8 mouse cellular contexts compared by ENCODE assay signal in the genomic region with DNA sequence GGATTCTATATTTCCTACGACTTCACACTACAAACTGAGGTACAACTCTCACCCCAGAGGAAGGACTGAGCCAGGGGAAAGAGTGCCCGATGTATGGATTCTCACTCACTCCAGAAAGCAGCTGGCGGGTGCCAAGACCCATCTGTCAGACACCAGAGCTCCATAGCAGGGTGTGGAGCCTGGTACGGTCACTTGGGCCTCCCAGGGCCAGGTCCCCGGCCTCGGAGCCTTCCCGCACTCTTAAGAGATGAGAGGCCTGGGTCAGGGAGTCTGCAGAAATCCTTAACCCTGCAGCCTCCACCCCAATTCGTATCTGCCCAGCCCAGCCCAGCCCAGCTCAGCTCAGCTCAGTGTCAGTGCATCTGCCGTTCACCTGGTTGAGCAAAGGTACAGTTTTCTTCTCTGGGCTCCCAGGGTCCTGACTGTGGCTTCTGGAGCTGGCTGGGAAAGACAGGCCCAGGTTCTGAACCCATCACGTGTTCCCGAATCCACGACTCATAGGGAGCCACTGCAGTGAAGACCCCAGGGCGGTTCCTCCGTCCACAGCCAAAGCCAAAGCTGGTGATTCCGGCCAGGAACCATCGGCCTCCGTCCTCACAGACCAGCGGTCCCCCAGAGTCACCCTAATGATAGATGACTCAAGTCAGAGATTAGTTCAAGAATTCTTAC. TPM values are rescaled to one million over a fixed set of nuclear protein-coding genes. Genes with fewer than 3 reads are reported as not detected.
DNase-seq lines count a peak whose midpoint lies in the region; ATAC-seq and TF ChIP-seq lines count a peak whose summit lies in the region.

No protein-coding gene starts in this region.

- 58% methylated on average over 18 of the region's 18 CpGs for WGBS in limb, embryonic 15.5 days
- 54% methylated on average over 18 of the region's 18 CpGs for WGBS in stomach, embryonic 16.5 days

- H3K27me3 ChIP-seq in testis, adult 2 months (ENCODE audit: control insufficient read depth, insufficient read depth, low read length), result no peaks in the 10 kb centered on the region
- H3K27me3 ChIP-seq in limb, embryonic 15.5 days, result no peaks in the 10 kb centered on the region
- no peaks in the 10 kb centered on the region for H3K27me3 ChIP-seq in stomach, embryonic 16.5 days (ENCODE audit: control insufficient read depth, insufficient read depth, low read length)

- no peak for TF ChIP-seq CTCF in testis, adult 2 months (IDR thresholded peaks at IDR 0.05; ENCODE audit: control insufficient read depth, insufficient read depth, insufficient replicate concordance, low read depth, low read length)

- peak overlapping the region; percentile 76 for H3K9ac ChIP-seq in limb, embryonic 15.5 days
- peak overlapping the region; percentile 78 for H3K9ac ChIP-seq in stomach, embryonic 16.5 days (ENCODE audit: low read length)

- peak overlapping the region; percentile 4; the same call in 1 of the 2 replicates for H3K27ac ChIP-seq in testis, adult 2 months (ENCODE audit: control insufficient read depth, insufficient read depth, low read depth, low read length)
- peak overlapping the region; percentile 88 for H3K27ac ChIP-seq in limb, embryonic 15.5 days
- peak overlapping the region; percentile 73; the same call in 1 of the 2 replicates for H3K27ac ChIP-seq in stomach, embryonic 16.5 days (ENCODE audit: low read length)

- H3K4me2 ChIP-seq in limb, embryonic 15.5 days, result peak overlapping the region; percentile 91
- H3K4me2 ChIP-seq in stomach, embryonic 16.5 days (ENCODE audit: low read depth, low read length), result peak overlapping the region; percentile 69

- ATAC-seq in limb, embryonic 15.5 days (ENCODE audit: insufficient number of reproducible peaks, low FRiP score, low TSS enrichment, low read depth), result no peak
- no peak for ATAC-seq in stomach, embryonic 16.5 days (ENCODE audit: insufficient read depth, low FRiP score)

- H3K4me1 ChIP-seq in testis, adult 2 months (ENCODE audit: control insufficient read depth, insufficient read depth, low read length), result peaks cover 12% of the 10 kb centered on the region
- H3K4me1 ChIP-seq in limb, embryonic 15.5 days, result peaks cover 21% of the 10 kb centered on the region
- H3K4me1 ChIP-seq in stomach, embryonic 16.5 days (ENCODE audit: control insufficient read depth, insufficient read depth, low read length), result peaks cover 31% of the 10 kb centered on the region

- no peaks in the 10 kb centered on the region for H3K9me3 ChIP-seq in limb, embryonic 15.5 days
- H3K9me3 ChIP-seq in stomach, embryonic 16.5 days (replicated peaks; ENCODE audit: control insufficient read depth, low read length), result no peaks in the 10 kb centered on the region

- DNase-seq in cerebellum, postnatal 10 days, result peak; percentile 27 to 43
- no peak for DNase-seq in cerebellum, adult 8-10 months
- no peak for DNase-seq in testis, postnatal 10 days (ENCODE audit: low spot score)
- DNase-seq in thymus, postnatal 14 days, result no peak
- DNase-seq in adrenal gland, postnatal 10 days, result no peak

- peak overlapping the region; percentile 86 for H3K4me3 ChIP-seq in testis, adult 2 months (ENCODE audit: control insufficient read depth, low read depth, low read length)
- peak overlapping the region; percentile 79 for H3K4me3 ChIP-seq in limb, embryonic 15.5 days
- H3K4me3 ChIP-seq in stomach, embryonic 16.5 days (replicated peaks; ENCODE audit: low read length), result peak overlapping the region; percentile 70

- H3K36me3 ChIP-seq in testis, adult 2 months (ENCODE audit: control insufficient read depth, insufficient read depth, low read length), result no peaks in the 10 kb centered on the region
- H3K36me3 ChIP-seq in limb, embryonic 15.5 days, result no peaks in the 10 kb centered on the region
- H3K36me3 ChIP-seq in stomach, embryonic 16.5 days (ENCODE audit: control insufficient read depth, insufficient read depth, low read length), result no peaks in the 10 kb centered on the region

- TF ChIP-seq POLR2A in testis, adult 2 months (IDR thresholded peaks at IDR 0.05; ENCODE audit: control insufficient read depth, low read depth, low read length), result no peak

RNA-seq across cellular contexts. Expression of gene Prss8, which starts 6.4 kb away (rescaled TPM):
- 0.26 and 4.0 TPM in 2 replicates for polyA plus RNA-seq in testis, adult 2 months (2012; rRNA removed)
- 11.5 and 14.2 TPM in 2 replicates for polyA plus RNA-seq in limb, embryonic 15.5 days (2015; fragmentation: Nextera tagmentation; extraction: Ambion mirVana)
- 63.8 and 78.8 TPM in 2 replicates for polyA plus RNA-seq in stomach, embryonic 16.5 days (2015; fragmentation: Nextera tagmentation; extraction: Ambion mirVana)
- total RNA-seq in adrenal gland, postnatal 10 days (2021), result under 1 TPM; 0.45 to 0.96 TPM

RNA-seq across cellular contexts. Expression of gene Prss36, which starts 10.2 kb away (rescaled TPM):
- polyA plus RNA-seq in testis, adult 2 months (2012; rRNA removed), result 5.9 and 6.3 TPM in 2 replicates
- 11.6 and 12.9 TPM in 2 replicates for polyA plus RNA-seq in limb, embryonic 15.5 days (2015; fragmentation: Nextera tagmentation; extraction: Ambion mirVana)
- polyA plus RNA-seq in stomach, embryonic 16.5 days (2015; fragmentation: Nextera tagmentation; extraction: Ambion mirVana), result 10.7 and 11.7 TPM in 2 replicates
- 10 to 100 TPM; 11.5 to 12.4 TPM for total RNA-seq in adrenal gland, postnatal 10 days (2021)

RNA-seq across cellular contexts. Expression of gene Kat8, which starts 24.0 kb away (rescaled TPM):
- polyA plus RNA-seq in testis, adult 2 months (2012; rRNA removed), result 98.4 and 105 TPM in 2 replicates
- polyA plus RNA-seq in limb, embryonic 15.5 days (2015; fragmentation: Nextera tagmentation; extraction: Ambion mirVana), result 37.8 and 38.7 TPM in 2 replicates
- 27.6 and 29.2 TPM in 2 replicates for polyA plus RNA-seq in stomach, embryonic 16.5 days (2015; fragmentation: Nextera tagmentation; extraction: Ambion mirVana)
- 10 to 100 TPM; 22.5 to 24.7 TPM for total RNA-seq in adrenal gland, postnatal 10 days (2021)

RNA-seq across cellular contexts. Expression of gene Fus, which starts 30.9 kb away (rescaled TPM):
- 271 and 306 TPM in 2 replicates for polyA plus RNA-seq in testis, adult 2 months (2012; rRNA removed)
- 339 and 390 TPM in 2 replicates for polyA plus RNA-seq in limb, embryonic 15.5 days (2015; fragmentation: Nextera tagmentation; extraction: Ambion mirVana)
- 204 and 234 TPM in 2 replicates for polyA plus RNA-seq in stomach, embryonic 16.5 days (2015; fragmentation: Nextera tagmentation; extraction: Ambion mirVana)
- total RNA-seq in adrenal gland, postnatal 10 days (2021), result 100 to 1,000 TPM; 261 to 396 TPM

RNA-seq across cellular contexts. Expression of gene Bckdk, which starts 32.5 kb away (rescaled TPM):
- polyA plus RNA-seq in testis, adult 2 months (2012; rRNA removed), result 7.9 and 10.6 TPM in 2 replicates
- 98.3 and 117 TPM in 2 replicates for polyA plus RNA-seq in limb, embryonic 15.5 days (2015; fragmentation: Nextera tagmentation; extraction: Ambion mirVana)
- 134 and 148 TPM in 2 replicates for polyA plus RNA-seq in stomach, embryonic 16.5 days (2015; fragmentation: Nextera tagmentation; extraction: Ambion mirVana)
- total RNA-seq in adrenal gland, postnatal 10 days (2021), result 100 to 1,000 TPM; 124 to 135 TPM

Comparison
In these comparisons a context has a peak if more than half of its experiments do, and no peak if none do; other contexts are left out.
1. DNase-seq: peak in cerebellum, postnatal 10 days (2 of 2); none in cerebellum, adult 8-10 months (single experiment), testis, postnatal 10 days (single experiment), thymus, postnatal 14 days (single experiment) and adrenal gland, postnatal 10 days (single experiment).
2. H3K27ac ChIP-seq: peak in every context shown above with its lines; median percentile 88 in limb, embryonic 15.5 days; 73 in stomach, embryonic 16.5 days; 4 in testis, adult 2 months.
3. Peak in every context shown above with its lines, with median percentiles within 50 percentile points of each other: H3K4me3 ChIP-seq.